Mouse (Mus musculus): ENCODE measurements at regions not wholly inside any gene's neighbourhood (a gene's known extent, or its start where the extent isn't known, plus 50 kb on each side); places are given as distances from the start of the nearest gene placed in this dataset.

- no peak for TF ChIP-seq CTCF (conservative IDR thresholded peaks at IDR 0.05; ENCODE audit: low read length)
- no peak for TF ChIP-seq NANOG (IDR thresholded peaks at IDR 0.05; ENCODE audit: borderline replicate concordance, low read length)
Measured at GRCm38 (mm10) chr2:131755107-131755506, 104.4 kb downstream of the Erv3 start.

Measured in E14TG2a.4 (cell line).